Mouse (Mus musculus) embryonic facial prominence, embryonic 14.5 days (tissue): ENCODE results near the gene Dgat2. TPM values are rescaled to one million over a fixed set of nuclear protein-coding genes. Genes with fewer than 3 reads are reported as not detected.

Source experiments
- ATAC-seq: fragments of 200-750 bp; cut with Nextera tagmentation; 2 replicates; pipeline ENCODE4 v1.8.0; 2017; ENCODE audit warnings: low read depth, moderate number of reproducible peaks, moderate TSS enrichment
- DNase-seq: peaks from one replicate; pipeline ENCODE4 v3.0.0-alpha.2; 2015; ENCODE audit warnings: low spot score
- H3K27ac ChIP-seq: fragments of 300-500 bp; sonication (generic); replicated peaks from 2 replicates; pipeline ENCODE4 v1.5.1; 2014; ENCODE audit warnings: low read depth, mild to moderate bottlenecking, low read length, moderate library complexity
- H3K27me3 ChIP-seq: fragments of 300-500 bp; sonication (generic); replicated peaks from 2 replicates; pipeline ENCODE4 v1.6.1; 2014; ENCODE audit warnings: low read length; ENCODE audit not compliant: control insufficient read depth, insufficient read depth
- H3K36me3 ChIP-seq: fragments of 300-500 bp; sonication (generic); 2 replicates; pipeline ENCODE4 v1.6.1; 2014; ENCODE audit warnings: low read length, mixed read lengths; ENCODE audit not compliant: control insufficient read depth, insufficient read depth
- H3K4me1 ChIP-seq: fragments of 300-500 bp; sonication (generic); 2 replicates; pipeline ENCODE4 v1.6.1; 2014; ENCODE audit warnings: antibody characterized with exemption, low read length; ENCODE audit not compliant: control insufficient read depth, insufficient read depth
- H3K4me2 ChIP-seq: fragments of 300-500 bp; sonication (generic); 2 replicates; pipeline ENCODE4 v1.6.1; 2014; ENCODE audit warnings: low read depth, mild to moderate bottlenecking, low read length, moderate library complexity, mixed read lengths
- H3K4me3 ChIP-seq: fragments of 300-500 bp; sonication (generic); 2 replicates; pipeline ENCODE4 v1.5.1; 2014; ENCODE audit warnings: low read depth, mild to moderate bottlenecking, low read length
- H3K9ac ChIP-seq: fragments of 300-500 bp; sonication (generic); 2 replicates; pipeline ENCODE4 v1.6.1; 2014; ENCODE audit warnings: low read depth, mild to moderate bottlenecking, low read length, moderate library complexity, mixed read lengths
- H3K9me3 ChIP-seq: fragments of 300-500 bp; sonication (generic); 2 replicates; pipeline ENCODE4 v1.6.1; 2016; ENCODE audit warnings: low read length; ENCODE audit not compliant: control insufficient read depth
- WGBS: fragments of 180-500 bp; shearing (Covaris S2); extraction: QIAGEN DNeasy Blood & Tissue Kit; methylation state at CpG from one replicate; pipeline ENCODE4 v1.1.7; 2014; 5-methylcytosine and 5-hydroxymethylcytosine counted together
- polyA plus RNA-seq: library from polyadenylated mRNA; unstranded; fragments of >200 nt; fragmentation: Nextera tagmentation; extraction: Ambion mirVana; gene quantifications from 2 replicates; pipeline ENCODE4 v1.2.1, GENCODE M21; 2014

Gene Dgat2
- polyA plus RNA-seq, 1 experiment from 2014 or later: 38.6 TPM

- no peak for ATAC-seq
- Histone ChIP-seq H3K4me2 (no peak overlapping the region), H3K27me3 (no peaks in the 10 kb centered on the region), H3K27ac (no peak overlapping the region), H3K9ac (no peak overlapping the region), H3K4me1 (peaks cover 4% of the 10 kb centered on the region), H3K9me3 (no peaks in the 10 kb centered on the region), H3K4me3 (no peak overlapping the region), H3K36me3 (no peaks in the 10 kb centered on the region)
- DNase-seq: no peak
- WGBS: 88% methylated on average over 3 of the region's 3 CpGs
Observed at GRCm38 (mm10) chr7:99185405-99185804, 2.9 kb upstream of the Dgat2 start.

- Histone ChIP-seq H3K36me3 (no peaks in the 10 kb centered on the region), H3K27me3 (no peaks in the 10 kb centered on the region), H3K27ac (no peak overlapping the region), H3K4me3 (no peak overlapping the region), H3K4me2 (peak overlapping the region; percentile 93; the same call in 1 of the 2 replicates), H3K9me3 (no peaks in the 10 kb centered on the region), H3K9ac (no peak overlapping the region), H3K4me1 (peaks cover 4% of the 10 kb centered on the region)
- ATAC-seq (no peak), DNase-seq (no peak)
- 66% methylated on average over 6 of the region's 6 CpGs for WGBS
Observed at GRCm38 (mm10) chr7:99183751-99184150, 1.2 kb upstream of the Dgat2 start.

DNA sequence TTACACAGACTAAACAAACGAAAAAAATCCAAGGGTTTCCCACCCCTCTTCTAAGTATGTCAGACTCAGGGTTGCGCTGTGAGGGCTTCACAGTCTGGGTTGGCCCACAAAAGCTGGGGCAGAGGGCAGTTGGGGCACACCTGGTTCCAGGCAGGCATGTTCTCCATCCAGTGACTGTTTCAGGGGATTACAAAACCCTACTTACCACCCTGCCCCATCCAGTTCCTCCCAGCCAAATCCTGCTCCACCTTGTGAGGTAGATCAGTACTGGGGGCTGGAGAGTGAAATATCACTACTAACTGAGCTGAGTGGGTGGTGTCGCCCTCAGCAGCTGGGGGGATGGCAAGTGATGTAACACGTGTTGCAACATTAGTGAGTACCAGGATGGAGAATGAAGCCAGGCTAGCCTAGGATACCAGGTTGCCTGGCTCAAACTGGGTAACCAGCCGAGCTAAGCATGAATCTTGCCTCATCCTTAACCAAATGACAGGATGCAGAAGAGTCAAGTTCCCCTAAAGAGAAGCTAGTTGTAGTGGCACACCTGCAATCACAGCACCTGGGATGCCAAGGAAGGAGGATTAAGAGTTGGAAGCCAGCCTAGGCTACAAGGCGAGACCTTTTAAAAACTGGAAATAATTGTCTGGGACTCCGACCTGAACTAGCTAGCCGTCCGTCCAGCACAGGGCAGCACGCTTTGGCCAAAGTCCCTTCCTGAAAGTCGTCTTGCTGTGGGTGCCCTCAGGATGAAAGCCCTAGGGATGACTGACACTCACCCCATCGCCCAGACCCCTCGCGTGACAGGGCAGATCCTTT is 694 bp downstream of the Dgat2 start:
- Histone ChIP-seq H3K27me3 (no peaks in the 10 kb centered on the region), H3K4me3 (peak overlapping the region; percentile 61), H3K4me1 (peaks cover 4% of the 10 kb centered on the region), H3K27ac (no peak overlapping the region), H3K9me3 (no peaks in the 10 kb centered on the region), H3K4me2 (peak overlapping the region; percentile 93), H3K36me3 (no peaks in the 10 kb centered on the region), H3K9ac (peak overlapping the region; percentile 79)
- WGBS: 21% methylated on average over 14 of the region's 14 CpGs
- DNase-seq (no peak), ATAC-seq (no peak)

GRCm38 (mm10) chr7:99180162-99180561 is 2.4 kb downstream of the Dgat2 start:
- no peaks in the 10 kb centered on the region for H3K9me3 ChIP-seq
- DNase-seq (no peak), ATAC-seq (no peak)
- no peak overlapping the region for H3K9ac ChIP-seq
- no peaks in the 10 kb centered on the region for H3K36me3 ChIP-seq
- H3K27ac ChIP-seq: no peak overlapping the region
- H3K4me1 ChIP-seq: peaks cover 4% of the 10 kb centered on the region
- H3K4me3 ChIP-seq: no peak overlapping the region
- 69% methylated on average over 1 of the region's 1 CpGs for WGBS
- H3K27me3 ChIP-seq: no peaks in the 10 kb centered on the region
- H3K4me2 ChIP-seq: no peak overlapping the region

DNA sequence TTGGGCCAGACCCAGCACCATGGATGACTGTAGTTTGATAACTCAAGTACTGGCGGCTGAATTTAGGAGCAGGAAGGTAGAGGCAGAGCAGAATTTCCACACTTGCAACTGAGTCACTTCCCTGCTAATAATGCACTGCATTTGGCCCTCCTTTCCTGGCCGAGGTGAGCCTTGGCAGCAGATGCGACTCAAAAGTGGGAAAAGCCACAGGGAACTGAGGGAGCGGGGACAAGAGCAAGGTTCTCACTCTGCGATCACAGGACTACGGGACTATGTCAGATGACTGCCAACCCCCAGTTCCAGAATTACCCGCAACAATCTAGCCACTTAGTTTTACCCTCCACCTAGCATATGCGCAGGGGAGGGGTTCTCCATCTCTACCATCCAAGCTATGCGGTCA is 3.2 kb downstream of the Dgat2 start:
- Histone ChIP-seq H3K4me2 (no peak overlapping the region), H3K36me3 (no peaks in the 10 kb centered on the region), H3K27ac (no peak overlapping the region), H3K4me3 (no peak overlapping the region), H3K9me3 (no peaks in the 10 kb centered on the region), H3K9ac (no peak overlapping the region), H3K4me1 (peaks cover 4% of the 10 kb centered on the region), H3K27me3 (no peaks in the 10 kb centered on the region)
- ATAC-seq (no peak), DNase-seq (no peak)
- 91% methylated on average over 9 of the region's 9 CpGs for WGBS

DNA sequence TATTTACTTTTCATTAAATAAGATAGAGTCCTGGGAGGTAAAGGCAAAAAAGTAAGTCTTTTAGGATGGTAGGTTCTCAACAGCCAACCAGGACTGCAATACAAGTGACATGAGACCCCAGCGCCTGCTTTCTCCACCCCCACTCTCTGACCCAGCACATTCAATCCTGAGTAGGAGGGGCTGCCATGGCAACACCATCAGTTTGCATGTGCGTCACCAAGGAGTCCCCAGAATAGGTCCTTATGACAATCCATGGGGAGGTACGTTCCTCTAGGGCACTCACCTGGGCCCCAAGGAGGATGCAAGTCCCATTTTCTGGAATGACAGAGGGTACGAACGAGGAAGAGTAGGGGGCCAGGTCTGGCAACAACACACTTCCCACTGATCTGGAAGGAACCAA is 5.1 kb downstream of the Dgat2 start:
- Histone ChIP-seq H3K27me3 (no peaks in the 10 kb centered on the region), H3K4me3 (no peak overlapping the region), H3K36me3 (no peaks in the 10 kb centered on the region), H3K4me1 (peaks cover 4% of the 10 kb centered on the region), H3K9me3 (no peaks in the 10 kb centered on the region), H3K9ac (no peak overlapping the region), H3K27ac (no peak overlapping the region), H3K4me2 (no peak overlapping the region)
- DNase-seq: no peak
- no peak for ATAC-seq
- 81% methylated on average over 5 of the region's 5 CpGs for WGBS

GRCm38 (mm10) chr7:99175666-99176065 is 6.9 kb downstream of the Dgat2 start:
- ATAC-seq: no peak
- Histone ChIP-seq H3K4me1 (no peaks in the 10 kb centered on the region; the same call in none of the 2 replicates), H3K27ac (no peak overlapping the region), H3K36me3 (no peaks in the 10 kb centered on the region), H3K27me3 (no peaks in the 10 kb centered on the region), H3K9me3 (no peaks in the 10 kb centered on the region), H3K4me2 (no peak overlapping the region), H3K4me3 (no peak overlapping the region), H3K9ac (no peak overlapping the region)
- DNase-seq: no peak
- 88% methylated on average over 9 of the region's 9 CpGs for WGBS

DNA sequence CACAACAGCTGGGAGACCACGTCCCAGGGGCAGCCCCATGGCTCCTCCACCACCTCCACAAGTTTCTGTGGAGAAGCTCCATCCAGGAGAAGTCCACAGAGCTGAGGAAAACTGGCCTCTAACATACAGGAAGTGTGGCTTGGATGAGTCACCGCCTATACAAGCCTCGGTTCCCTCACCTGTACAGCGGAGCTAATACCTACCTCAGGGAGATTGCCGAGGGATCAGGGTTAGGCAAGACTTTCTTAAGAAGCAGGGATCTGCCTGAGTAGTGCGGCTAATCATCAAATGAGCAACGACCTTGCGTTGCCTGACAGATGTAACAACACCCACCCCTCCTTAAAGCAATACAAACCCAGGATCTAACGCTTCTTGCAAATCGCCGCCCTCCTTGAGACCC is 7.4 kb downstream of the Dgat2 start:
- Histone ChIP-seq H3K9ac (no peak overlapping the region), H3K4me2 (no peak overlapping the region), H3K4me3 (no peak overlapping the region), H3K27me3 (no peaks in the 10 kb centered on the region), H3K4me1 (no peaks in the 10 kb centered on the region; the same call in none of the 2 replicates), H3K36me3 (no peaks in the 10 kb centered on the region), H3K9me3 (no peaks in the 10 kb centered on the region), H3K27ac (no peak overlapping the region)
- 74% methylated on average over 11 of the region's 11 CpGs for WGBS
- no peak for DNase-seq
- no peak for ATAC-seq

- Histone ChIP-seq H3K9me3 (no peaks in the 10 kb centered on the region), H3K27ac (no peak overlapping the region), H3K4me1 (no peaks in the 10 kb centered on the region), H3K4me3 (no peak overlapping the region), H3K36me3 (no peaks in the 10 kb centered on the region), H3K9ac (no peak overlapping the region), H3K4me2 (no peak overlapping the region), H3K27me3 (no peaks in the 10 kb centered on the region)
- ATAC-seq: no peak
- DNase-seq: no peak
- WGBS: 90% methylated on average over 4 of the region's 4 CpGs
Observed at GRCm38 (mm10) chr7:99174006-99174405, 8.5 kb downstream of the Dgat2 start.
